Mouse (Mus musculus): Measurements from ENCODE around the gene Ccdc36.

DNA sequence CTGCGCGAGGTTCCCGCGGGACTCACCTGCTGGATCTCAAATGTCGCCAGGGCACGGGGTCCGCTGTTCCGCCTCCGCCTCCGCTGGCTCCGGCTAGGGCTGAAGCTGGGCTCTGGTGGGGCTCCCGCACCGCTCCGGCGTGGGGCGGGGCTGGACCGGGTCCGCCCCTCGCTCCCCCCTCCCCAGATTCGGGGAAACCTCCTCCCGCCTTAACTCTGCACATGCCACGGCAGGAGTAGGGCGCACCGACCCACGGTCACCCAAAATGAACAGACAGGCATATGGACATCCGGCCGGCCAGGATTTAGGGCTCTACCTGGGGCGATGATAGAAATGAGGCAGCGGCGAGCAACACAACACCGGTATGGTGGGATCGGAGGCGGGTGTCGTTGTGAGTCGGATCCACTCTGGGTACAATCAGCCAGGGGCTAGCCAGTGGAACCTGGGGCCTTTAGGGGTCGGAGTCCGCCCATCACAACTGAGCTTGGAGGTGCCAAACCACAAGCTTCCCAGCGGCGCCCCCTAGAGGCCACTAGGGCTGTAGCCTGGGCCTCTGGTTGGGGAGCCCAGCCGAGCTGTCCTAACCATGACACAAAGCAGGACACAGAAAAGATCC, 24.1 kb upstream of the Ccdc36 start:
- peak; percentile 53 for TF ChIP-seq CTCF (IDR thresholded peaks at IDR 0.05; ENCODE audit: insufficient read depth, low read length)
- 0 out of 2 replicates have a peak, but pooled peaks have one; percentile 16 for TF ChIP-seq POLR2A (IDR thresholded peaks at IDR 0.05; ENCODE audit: borderline replicate concordance, extremely low read depth, low read depth, low read length)

All from lung, adult 2 months (tissue).